Mouse (Mus musculus) lung, embryonic 14.5 days (tissue): ENCODE measurements around the gene Camsap1. TPM values are rescaled to one million over a fixed set of nuclear protein-coding genes. Genes with fewer than 3 reads are reported as not detected.
A peak's percentile ranks its signal among the peaks of the same experiment; 100 is the strongest.

Experiments
- ATAC-seq: fragments of 200-750 bp; cut with Nextera tagmentation; 2 replicates; pipeline ENCODE4 v1.8.0; 2017; ENCODE audit warnings: mild to moderate bottlenecking, moderate TSS enrichment, moderate library complexity; ENCODE audit not compliant: insufficient read depth
- DNase-seq: peaks from one replicate; pipeline ENCODE4 v3.0.0-alpha.2; 2015
- H3K27ac ChIP-seq: fragments of 300-500 bp; sonication (generic); 2 replicates; pipeline ENCODE4 v1.5.1; 2014; ENCODE audit warnings: low read depth, mild to moderate bottlenecking, moderate library complexity
- H3K27me3 ChIP-seq: fragments of 300-500 bp; sonication (generic); 2 replicates; pipeline ENCODE4 v1.6.1; 2014; ENCODE audit warnings: low read length, control low read depth; ENCODE audit not compliant: insufficient read depth
- H3K36me3 ChIP-seq: fragments of 300-500 bp; sonication (generic); 2 replicates; pipeline ENCODE4 v1.6.1; 2014; ENCODE audit warnings: control low read depth; ENCODE audit not compliant: insufficient read depth
- H3K4me1 ChIP-seq: fragments of 300-500 bp; sonication (generic); 2 replicates; pipeline ENCODE4 v1.6.1; 2014; ENCODE audit warnings: antibody characterized with exemption, control low read depth; ENCODE audit not compliant: insufficient read depth
- H3K4me2 ChIP-seq: fragments of 300-500 bp; sonication (generic); 2 replicates; pipeline ENCODE4 v1.6.1; 2014; ENCODE audit warnings: mild to moderate bottlenecking
- H3K4me3 ChIP-seq: fragments of 300-500 bp; sonication (generic); 2 replicates; pipeline ENCODE4 v1.5.1; 2014; ENCODE audit warnings: low read depth, low read length
- H3K9ac ChIP-seq: fragments of 300-500 bp; sonication (generic); 2 replicates; pipeline ENCODE4 v1.6.1; 2014
- H3K9me3 ChIP-seq: fragments of 300-500 bp; sonication (generic); 2 replicates; pipeline ENCODE4 v1.6.1; 2016; ENCODE audit warnings: low read depth, low read length, control low read depth
- CTCF ChIP-seq: IDR thresholded peaks from 2 replicates; pipeline ENCODE4 v1.5.1; 2016; ENCODE audit warnings: antibody characterized with exemption, low read depth
- WGBS: fragments of 180-500 bp; shearing (Covaris S2); extraction: QIAGEN DNeasy Blood & Tissue Kit; methylation state at CpG from one replicate; pipeline ENCODE4 v1.1.7; 2014; 5-methylcytosine and 5-hydroxymethylcytosine counted together
- polyA plus RNA-seq: library from polyadenylated mRNA; unstranded; fragments of >200 nt; fragmentation: Nextera tagmentation; extraction: Ambion mirVana; gene quantifications from 2 replicates; pipeline ENCODE4 v1.2.1, GENCODE M21; 2014

Camsap1 gene
- polyA plus RNA-seq, 1 experiment from 2014 or later: 31.9 TPM

GRCm38 (mm10) chr2:26020714-26021560 lies 37.9 kb upstream of the Camsap1 start:
- Histone ChIP-seq H3K4me2 (peak overlapping the region; percentile 84), H3K4me1 (peaks cover 9% of the 10 kb centered on the region), H3K9me3 (no peaks in the 10 kb centered on the region), H3K27me3 (no peaks in the 10 kb centered on the region), H3K4me3 (peak overlapping the region; percentile 85), H3K36me3 (peaks cover under 1% of the 10 kb centered on the region; the same call in 1 of the 2 replicates), H3K9ac (peak overlapping the region; percentile 76), H3K27ac (peak overlapping the region; percentile 90)
- ATAC-seq: peak; percentile 36; the same call in 1 of the 2 replicates
- 1% methylated on average over 38 of the region's 38 CpGs for WGBS
- peak; percentile 52 for DNase-seq
- TF ChIP-seq CTCF: no peak

DNA sequence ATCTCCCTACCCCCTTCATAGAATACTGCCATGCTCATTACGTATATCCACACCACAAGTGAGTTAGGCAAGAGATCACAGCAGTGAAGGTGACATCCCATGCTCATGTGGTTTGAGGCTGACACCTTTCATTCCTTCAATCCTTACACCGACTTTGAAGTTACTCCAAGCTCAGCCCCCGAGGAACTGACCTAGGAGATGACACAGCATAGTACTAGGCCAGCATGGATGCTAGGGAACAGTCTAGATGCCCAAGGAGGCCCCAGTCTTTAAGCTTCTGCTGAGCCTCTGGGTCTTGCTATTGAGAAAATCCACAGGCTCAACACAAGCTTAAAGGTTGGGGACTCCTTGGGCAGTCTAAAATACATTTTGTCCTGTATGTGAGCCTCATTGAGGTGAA lies 36.8 kb upstream of the Camsap1 start:
- Histone ChIP-seq H3K4me2 (peak overlapping the region; percentile 84), H3K36me3 (peaks cover 8% of the 10 kb centered on the region; the same call in 1 of the 2 replicates), H3K27ac (no peak overlapping the region), H3K9ac (peak overlapping the region; percentile 76; the same call in 1 of the 2 replicates), H3K9me3 (no peaks in the 10 kb centered on the region), H3K4me3 (peak overlapping the region; percentile 85; the same call in 1 of the 2 replicates), H3K27me3 (no peaks in the 10 kb centered on the region), H3K4me1 (peaks cover 9% of the 10 kb centered on the region)
- no peak for TF ChIP-seq CTCF
- WGBS: 79% methylated on average over 3 of the region's 3 CpGs
- no peak for DNase-seq
- ATAC-seq: no peak

DNA sequence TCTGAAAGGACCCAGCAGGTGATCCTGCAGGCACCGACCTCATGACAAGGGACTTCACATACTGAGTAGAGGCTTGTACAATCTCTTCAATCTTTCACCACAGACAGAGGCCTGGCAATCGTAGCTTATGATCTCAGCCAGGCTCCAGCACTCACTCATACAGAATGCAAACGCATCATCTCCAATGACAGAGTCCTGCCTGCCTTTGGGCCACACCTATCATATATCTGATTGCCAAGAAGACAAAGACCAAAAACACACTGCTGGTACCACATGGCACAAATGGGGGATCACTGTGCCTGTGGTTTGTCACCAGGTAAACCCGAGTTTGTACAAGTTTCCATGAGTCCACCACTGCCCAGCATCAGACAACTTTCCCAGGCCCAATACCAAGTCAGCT lies 34.2 kb upstream of the Camsap1 start:
- ATAC-seq (no peak), DNase-seq (no peak)
- 73% methylated on average over 4 of the region's 4 CpGs for WGBS
- Histone ChIP-seq H3K9ac (peak overlapping the region; percentile 9; the same call in 1 of the 2 replicates), H3K4me2 (peak overlapping the region; percentile 20; the same call in 1 of the 2 replicates), H3K4me3 (no peak overlapping the region), H3K27me3 (no peaks in the 10 kb centered on the region), H3K27ac (no peak overlapping the region), H3K36me3 (peaks cover 30% of the 10 kb centered on the region), H3K4me1 (peaks cover 9% of the 10 kb centered on the region), H3K9me3 (no peaks in the 10 kb centered on the region)
- no peak for TF ChIP-seq CTCF

- no peaks in the 10 kb centered on the region for H3K27me3 ChIP-seq
- TF ChIP-seq CTCF: no peak
- 78% methylated on average over 3 of the region's 3 CpGs for WGBS
- no peak overlapping the region; the same call in 1 of the 2 replicates for H3K4me2 ChIP-seq
- DNase-seq (no peak), ATAC-seq (peak; percentile 54; the same call in 1 of the 2 replicates)
- no peaks in the 10 kb centered on the region for H3K4me1 ChIP-seq
- H3K9me3 ChIP-seq: no peaks in the 10 kb centered on the region
- H3K36me3 ChIP-seq: peaks cover 67% of the 10 kb centered on the region
- H3K4me3 ChIP-seq: no peak overlapping the region; the same call in 1 of the 2 replicates
- H3K9ac ChIP-seq: no peak overlapping the region
- no peak overlapping the region for H3K27ac ChIP-seq
These were observed 30.6 kb upstream of the Camsap1 start for GRCm38 (mm10) chr2:26013674-26014073.

- ATAC-seq: no peak
- H3K4me1 ChIP-seq: no peaks in the 10 kb centered on the region
- no peak for TF ChIP-seq CTCF
- DNase-seq: no peak
- no peak overlapping the region for H3K27ac ChIP-seq
- no peak overlapping the region for H3K4me3 ChIP-seq
- WGBS: 84% methylated on average over 1 of the region's 1 CpGs
- peaks cover 88% of the 10 kb centered on the region for H3K36me3 ChIP-seq
- H3K4me2 ChIP-seq: peak overlapping the region; percentile 25; the same call in 1 of the 2 replicates
- H3K9me3 ChIP-seq: no peaks in the 10 kb centered on the region
- H3K9ac ChIP-seq: no peak overlapping the region
- H3K27me3 ChIP-seq: no peaks in the 10 kb centered on the region
These were observed 28.3 kb upstream of the Camsap1 start for GRCm38 (mm10) chr2:26011420-26011819.

DNA sequence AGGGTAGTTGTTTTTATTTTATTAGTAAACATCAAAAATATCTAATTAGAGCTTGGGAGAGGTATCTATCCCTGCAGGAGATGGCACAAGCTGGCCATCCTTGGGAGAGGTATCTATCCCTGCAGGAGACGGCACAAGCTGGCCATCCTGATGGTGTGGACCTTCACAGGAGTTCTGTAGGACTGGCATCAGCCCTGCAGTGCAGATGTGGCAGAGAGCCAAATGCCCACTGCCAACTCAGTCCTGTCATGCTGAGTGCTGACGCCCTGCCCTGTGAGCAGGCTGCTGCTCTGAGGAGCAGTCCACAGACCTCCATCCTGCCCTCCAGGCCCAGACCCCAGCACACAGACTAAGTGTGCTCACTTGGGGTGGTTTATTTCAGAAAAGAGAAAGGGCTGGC lies 18.9 kb upstream of the Camsap1 start:
- Histone ChIP-seq H3K27me3 (no peaks in the 10 kb centered on the region), H3K9me3 (no peaks in the 10 kb centered on the region), H3K27ac (no peak overlapping the region), H3K4me1 (no peaks in the 10 kb centered on the region), H3K36me3 (peaks cover 93% of the 10 kb centered on the region), H3K9ac (no peak overlapping the region), H3K4me3 (no peak overlapping the region), H3K4me2 (no peak overlapping the region)
- WGBS: 85% methylated on average over 2 of the region's 2 CpGs
- TF ChIP-seq CTCF: no peak
- ATAC-seq (no peak), DNase-seq (no peak)

DNA sequence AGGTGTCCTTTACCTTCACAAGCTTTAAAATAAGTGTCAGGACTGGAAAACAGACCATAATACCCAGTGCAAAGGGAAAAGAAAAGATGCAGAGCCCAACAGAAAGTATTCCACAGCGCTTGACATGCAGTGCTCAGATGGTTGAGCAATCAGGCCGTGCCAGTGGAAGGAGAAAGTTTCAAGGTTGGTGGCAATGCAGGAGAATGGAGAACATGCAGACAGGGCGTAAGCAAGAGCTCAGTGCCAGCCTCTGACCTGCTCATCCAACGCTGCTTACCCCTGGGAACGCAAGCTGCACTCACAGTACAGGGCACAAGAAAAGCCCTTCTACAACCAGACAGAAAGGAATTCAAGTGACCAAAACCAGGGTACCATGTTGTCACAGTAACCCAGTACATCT lies 18.1 kb upstream of the Camsap1 start:
- no peak for TF ChIP-seq CTCF
- ATAC-seq (no peak), DNase-seq (no peak)
- 92% methylated on average over 5 of the region's 5 CpGs for WGBS
- no peak overlapping the region for H3K4me2 ChIP-seq
- no peaks in the 10 kb centered on the region for H3K9me3 ChIP-seq
- peaks cover 86% of the 10 kb centered on the region for H3K36me3 ChIP-seq
- no peaks in the 10 kb centered on the region for H3K27me3 ChIP-seq
- H3K4me1 ChIP-seq: no peaks in the 10 kb centered on the region
- no peak overlapping the region for H3K9ac ChIP-seq
- no peak overlapping the region for H3K27ac ChIP-seq
- H3K4me3 ChIP-seq: no peak overlapping the region
